Mouse (Mus musculus) cerebellum, adult 2 months (tissue): ENCODE measurements around the gene Palm2. TPM values are rescaled to one million over a fixed set of nuclear protein-coding genes. Genes with fewer than 3 reads are reported as not detected.

Source experiments
- DNase-seq, 2 experiments: peaks; one replicate each; pipeline ENCODE4 v3.0.0; 2021
- H3K27ac ChIP-seq: fragments of 200-500 bp; 2 replicates; pipeline ENCODE4 v1.5.1; 2012; ENCODE audit warnings: low read length, control low read depth, inconsistent platforms; ENCODE audit not compliant: insufficient read depth
- H3K27me3 ChIP-seq: fragments of 200-500 bp; 2 replicates; pipeline ENCODE4 v1.6.1; 2012; ENCODE audit warnings: inconsistent platforms, mild to moderate bottlenecking, low read length, moderate library complexity; ENCODE audit not compliant: control insufficient read depth, insufficient read depth
- H3K4me1 ChIP-seq: fragments of 200-500 bp; 2 replicates; pipeline ENCODE4 v1.6.1; 2011; ENCODE audit warnings: low read length; ENCODE audit not compliant: control insufficient read depth, insufficient read depth
- H3K4me3 ChIP-seq: fragments of 200-500 bp; replicated peaks from 2 replicates; pipeline ENCODE3; 2011; ENCODE audit warnings: mild to moderate bottlenecking, low read depth, low read length, control low read depth; ENCODE audit not compliant: insufficient read depth
- CTCF ChIP-seq: fragments of 200-500 bp; IDR thresholded peaks from 2 replicates; pipeline ENCODE4 v1.5.1; 2011; ENCODE audit warnings: low read depth, mild to moderate bottlenecking, control low read depth, low read length, moderate library complexity, borderline replicate concordance; ENCODE audit not compliant: insufficient read depth
- POLR2A ChIP-seq: fragments of 200-500 bp; IDR thresholded peaks from 2 replicates; pipeline ENCODE4 v1.6.1; 2011; ENCODE audit warnings: low read length, control low read depth, borderline replicate concordance; ENCODE audit not compliant: insufficient read depth
- WGBS: fragments of 180-500 bp; shearing (Covaris S2); methylation state at CpG from one replicate; pipeline ENCODE4 v1.1.7; 2018; 5-methylcytosine and 5-hydroxymethylcytosine counted together
- polyA plus RNA-seq: library from polyadenylated mRNA; depleted of rRNA; stranded (reverse); fragments of >200 nt; gene quantifications from 2 replicates; pipeline ENCODE4 v1.2.3, GENCODE M21; 2012

Gene Palm2
- polyA plus RNA-seq, 1 experiment = 3.1 TPM

DNA sequence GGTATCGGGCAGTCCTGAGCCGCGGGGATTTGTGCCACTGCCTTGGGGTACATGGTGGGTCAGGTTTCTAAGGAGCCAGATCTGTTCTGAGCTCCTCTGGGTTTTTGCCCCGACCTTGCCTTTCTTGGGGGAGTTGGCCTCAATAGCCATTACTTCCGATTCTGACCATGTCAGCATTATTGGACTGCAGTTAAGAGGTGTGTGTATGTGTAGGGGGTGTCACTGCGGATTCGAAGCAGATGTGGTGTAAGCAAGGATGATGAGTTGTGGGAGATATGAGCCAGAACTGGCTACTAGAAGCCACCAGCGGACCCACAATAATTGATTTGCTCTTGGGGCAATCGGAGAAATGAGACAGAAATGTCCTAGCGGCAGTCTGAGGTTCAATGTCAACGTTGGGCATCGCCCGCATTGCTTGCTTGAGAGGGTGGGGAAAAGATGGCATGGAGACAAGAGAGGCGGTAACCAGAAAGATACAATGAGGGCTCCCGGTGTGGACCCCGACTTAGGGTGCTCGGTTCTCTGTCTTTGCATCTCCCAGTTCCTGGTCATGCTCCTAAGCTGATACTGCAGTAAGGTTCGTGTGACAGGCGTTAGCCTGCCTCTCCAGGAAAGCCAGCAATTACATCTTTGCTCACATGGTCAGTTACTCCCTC, 786 bp downstream of the Palm2 start:
- no peak overlapping the region for H3K27ac ChIP-seq
- WGBS = 10% methylated on average over 19 of the region's 19 CpGs

DNA sequence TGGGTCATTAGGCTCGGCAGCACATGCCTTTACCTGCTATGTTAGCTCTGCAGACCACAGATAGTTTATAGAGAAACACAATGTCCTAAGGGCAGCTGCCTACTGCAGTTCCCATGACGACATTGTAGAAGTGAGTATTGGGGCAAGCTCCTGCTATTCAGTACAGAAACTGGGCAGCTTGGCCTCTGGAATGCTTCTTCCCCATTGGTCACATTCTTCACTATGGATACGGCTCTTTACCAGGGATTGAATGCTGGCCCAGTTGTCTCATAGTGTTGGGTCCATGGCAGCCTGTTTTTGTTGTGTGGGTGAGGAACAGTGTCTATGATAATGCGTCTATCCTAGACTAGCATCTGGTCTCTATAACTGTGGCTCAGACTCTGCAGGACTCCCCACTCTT, 2.2 kb downstream of the Palm2 start:
- 81% methylated on average over 4 of the region's 4 CpGs for WGBS
- H3K4me3 ChIP-seq = no peak overlapping the region
- DNase-seq = no peak
- no peaks in the 10 kb centered on the region for H3K4me1 ChIP-seq
- H3K27ac ChIP-seq = no peak overlapping the region
- H3K27me3 ChIP-seq = no peaks in the 10 kb centered on the region
- TF ChIP-seq CTCF (no peak), POLR2A (no peak)

More for the DNA sequence above, 786 bp downstream of the Palm2 start:
- Histone ChIP-seq H3K4me1 (no peaks in the 10 kb centered on the region), H3K27me3 (no peaks in the 10 kb centered on the region), H3K4me3 (peak overlapping the region; percentile 67)
- TF ChIP-seq CTCF (no peak), POLR2A (no peak)
- DNase-seq = peak; percentile 27 to 44

DNA sequence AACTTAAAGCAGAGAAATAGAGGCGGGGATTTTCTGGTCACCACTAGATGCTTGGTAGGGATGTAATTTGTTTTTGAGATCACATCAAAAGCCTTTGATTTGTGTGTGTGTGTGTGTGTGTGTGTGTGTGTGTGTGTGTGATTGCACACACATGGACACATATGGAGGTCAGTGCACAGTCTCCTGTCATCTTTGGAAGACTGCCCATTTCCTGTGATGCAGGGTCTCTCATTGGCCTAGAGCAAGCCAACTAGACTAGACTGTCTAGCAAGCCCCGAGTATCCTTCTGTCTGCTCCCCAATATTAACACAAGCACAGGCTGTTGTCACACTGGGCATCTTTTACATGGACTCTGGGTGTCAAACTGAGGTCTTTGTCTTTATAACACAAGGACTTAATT, 12.0 kb downstream of the Palm2 start:
- no peak for TF ChIP-seq CTCF
- no peak for TF ChIP-seq POLR2A
- Histone ChIP-seq H3K4me3 (no peak overlapping the region), H3K4me1 (no peaks in the 10 kb centered on the region), H3K27ac (no peak overlapping the region), H3K27me3 (no peaks in the 10 kb centered on the region; the same call in 1 of the 2 replicates)
- no peak for DNase-seq
- 66% methylated on average over 2 of the region's 2 CpGs for WGBS

DNA sequence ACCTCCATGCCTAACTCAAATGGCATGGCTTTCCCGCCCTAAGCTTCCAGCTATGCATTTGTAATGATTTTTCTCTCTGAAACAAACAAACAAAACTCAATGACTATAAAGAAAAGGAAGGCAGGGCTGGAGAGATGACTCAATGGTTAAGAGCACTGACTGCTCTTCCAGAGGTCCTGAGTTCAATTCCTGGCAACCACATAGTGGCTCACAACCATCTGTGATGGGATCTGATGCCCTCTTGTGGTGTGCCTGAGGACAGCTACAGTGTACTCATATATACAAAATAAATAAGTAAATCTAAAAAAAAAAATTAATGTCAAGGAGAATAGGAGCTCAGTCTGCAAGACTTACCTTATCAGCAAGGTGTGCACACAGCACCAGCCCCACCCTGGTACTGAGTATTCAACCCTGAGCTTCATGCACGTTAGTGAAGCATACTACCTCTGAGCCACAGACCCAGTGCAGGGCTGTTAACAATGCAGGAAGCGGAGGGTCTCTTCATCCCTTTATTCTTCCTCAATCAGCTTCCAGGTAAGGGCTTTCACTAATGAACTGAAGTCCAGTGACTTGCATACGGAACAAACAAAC, 12.9 kb downstream of the Palm2 start:
- 91% methylated on average over 4 of the region's 4 CpGs for WGBS

DNA sequence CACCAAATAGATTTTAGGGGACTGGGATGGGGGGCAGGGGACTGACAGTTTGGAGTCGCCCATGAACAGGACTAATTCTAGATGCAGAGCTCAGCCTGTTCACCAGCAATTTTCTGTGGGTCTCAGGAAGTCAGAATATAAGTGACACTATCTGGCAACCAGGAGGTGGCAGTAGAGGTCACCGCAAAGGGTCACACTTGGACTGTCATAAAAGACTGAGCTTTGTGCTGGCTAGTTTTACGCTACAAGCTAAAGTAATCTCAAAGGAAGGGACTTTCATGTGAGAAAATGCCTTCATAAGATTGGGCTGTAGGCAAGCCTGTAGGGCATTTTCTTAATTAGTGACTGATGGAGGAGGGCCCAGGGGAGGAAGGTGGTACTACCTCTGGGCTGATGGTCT, 17.8 kb downstream of the Palm2 start:
- 27% methylated on average over 3 of the region's 3 CpGs for WGBS
- peak; percentile 57 to 59 for DNase-seq
- TF ChIP-seq POLR2A = no peak
- peak; percentile 71; the same call in 1 of the 2 replicates for TF ChIP-seq CTCF

More for the DNA sequence above, 12.9 kb downstream of the Palm2 start:
- TF ChIP-seq CTCF (no peak), POLR2A (no peak)
- no peak for DNase-seq
- H3K27me3 ChIP-seq = no peaks in the 10 kb centered on the region; the same call in 1 of the 2 replicates
- H3K4me1 ChIP-seq = no peaks in the 10 kb centered on the region
- H3K27ac ChIP-seq = no peak overlapping the region
- H3K4me3 ChIP-seq = no peak overlapping the region

DNA sequence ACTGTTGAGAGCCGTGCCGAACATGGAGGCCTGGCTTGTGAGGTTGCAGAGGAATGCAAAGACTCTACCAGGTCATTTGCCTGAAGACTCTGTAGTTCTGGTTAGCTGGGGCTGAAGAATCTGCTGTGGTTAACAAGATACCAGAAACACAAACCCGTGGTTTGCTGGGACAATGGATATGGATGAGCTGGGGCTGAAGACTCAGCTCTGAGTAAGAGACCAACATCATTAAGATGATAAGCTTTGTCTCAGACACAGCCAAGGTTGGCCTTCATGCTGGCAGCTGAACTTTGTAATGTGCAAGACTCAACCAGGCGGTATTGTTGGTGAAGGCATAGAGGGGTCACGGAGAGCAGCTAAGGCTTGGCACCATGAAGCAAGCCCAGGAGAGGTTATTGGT, 18.6 kb downstream of the Palm2 start:
- no peaks in the 10 kb centered on the region for H3K4me1 ChIP-seq
- H3K27ac ChIP-seq = no peak overlapping the region
- no peak overlapping the region for H3K4me3 ChIP-seq
- TF ChIP-seq CTCF (no peak), POLR2A (no peak)
- DNase-seq = no peak
- WGBS = 98% methylated on average over 5 of the region's 5 CpGs
- no peaks in the 10 kb centered on the region for H3K27me3 ChIP-seq

More for the DNA sequence above, 17.8 kb downstream of the Palm2 start:
- H3K27ac ChIP-seq = no peak overlapping the region
- H3K27me3 ChIP-seq = no peaks in the 10 kb centered on the region
- no peak overlapping the region for H3K4me3 ChIP-seq
- H3K4me1 ChIP-seq = no peaks in the 10 kb centered on the region

DNA sequence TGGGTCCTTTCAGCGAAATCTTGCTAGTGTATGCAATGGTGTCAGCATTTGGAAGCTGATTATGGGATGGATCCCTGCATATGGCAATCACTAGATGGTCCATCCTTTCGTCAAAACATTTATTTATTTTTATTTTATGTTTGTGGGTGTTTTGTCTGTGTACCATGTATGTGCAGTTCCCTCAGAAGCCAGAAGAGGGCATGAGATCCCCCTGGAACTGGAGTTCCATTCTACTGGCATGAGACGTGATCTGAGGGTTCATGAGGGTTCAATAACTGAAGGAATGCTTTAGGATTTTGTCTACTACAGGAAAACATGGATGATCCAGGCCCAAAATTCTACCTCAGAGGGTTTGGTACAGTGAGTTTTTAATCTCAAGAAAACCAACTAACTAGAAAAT, 28.3 kb downstream of the Palm2 start:
- Histone ChIP-seq H3K4me3 (no peak overlapping the region), H3K27me3 (no peaks in the 10 kb centered on the region), H3K4me1 (no peaks in the 10 kb centered on the region), H3K27ac (no peak overlapping the region)
- no peak for DNase-seq
- 55% methylated on average over 3 of the region's 3 CpGs for WGBS
- no peak for TF ChIP-seq CTCF
- no peak for TF ChIP-seq POLR2A

DNA sequence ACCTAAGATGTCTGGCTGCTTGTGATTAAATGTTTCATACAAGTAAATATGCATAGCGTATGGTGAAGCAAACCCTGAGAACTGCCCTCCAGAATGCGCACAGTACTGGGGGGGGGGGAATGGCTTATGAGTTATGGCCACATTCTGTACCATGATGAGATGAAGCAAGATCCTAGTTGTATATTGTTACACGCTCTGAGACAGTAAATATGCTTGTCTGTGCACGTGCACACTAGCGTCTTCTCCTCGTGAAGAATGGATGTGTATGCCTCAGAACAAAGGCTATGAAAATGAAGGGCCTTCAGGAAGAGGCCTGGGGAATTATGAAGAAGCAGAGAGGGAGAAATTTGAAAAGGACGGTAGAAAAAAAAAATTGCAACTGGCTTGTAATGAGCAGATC, 48.4 kb downstream of the Palm2 start:
- Histone ChIP-seq H3K4me1 (no peaks in the 10 kb centered on the region), H3K4me3 (no peak overlapping the region), H3K27ac (no peak overlapping the region), H3K27me3 (no peaks in the 10 kb centered on the region)
- DNase-seq = no peak
- WGBS = 85% methylated on average over 7 of the region's 7 CpGs
- TF ChIP-seq POLR2A (no peak), CTCF (no peak)
